Mouse (Mus musculus) ES-Bruce4 (cell line): ENCODE data around the gene Ppp1r9b. TPM values are rescaled to one million over a fixed set of nuclear protein-coding genes. Genes with fewer than 3 reads are reported as not detected.

Experiments used
- H3K27ac ChIP-seq: 2 replicates; pipeline ENCODE4 v1.5.1; 2012; ENCODE audit warnings: low read length, inconsistent platforms; ENCODE audit not compliant: insufficient read depth
- H3K27me3 ChIP-seq: 2 replicates; pipeline ENCODE4 v1.6.1; 2012; ENCODE audit warnings: mild to moderate bottlenecking, low read length, inconsistent platforms; ENCODE audit not compliant: control insufficient read depth, poor library complexity, insufficient read depth, severe bottlenecking
- H3K36me3 ChIP-seq: 2 replicates; pipeline ENCODE4 v1.6.1; 2012; ENCODE audit warnings: inconsistent platforms, mild to moderate bottlenecking, low read length, moderate library complexity; ENCODE audit not compliant: control insufficient read depth, poor library complexity, insufficient read depth, severe bottlenecking
- H3K4me1 ChIP-seq: one replicate; pipeline ENCODE4 v1.8.1; 2011; ENCODE audit warnings: low read length; ENCODE audit not compliant: control insufficient read depth, insufficient read depth
- H3K4me3 ChIP-seq: 2 replicates; pipeline ENCODE4 v1.5.1; 2011; ENCODE audit warnings: low read depth, mild to moderate bottlenecking, low read length
- H3K9ac ChIP-seq: 2 replicates; pipeline ENCODE4 v1.6.1; 2012; ENCODE audit warnings: low read depth, mild to moderate bottlenecking, inconsistent platforms; ENCODE audit not compliant: poor library complexity, severe bottlenecking
- H3K9me3 ChIP-seq: replicated peaks from 2 replicates; pipeline ENCODE4 v1.6.1; 2012; ENCODE audit warnings: mild to moderate bottlenecking, low read length, inconsistent platforms; ENCODE audit not compliant: control insufficient read depth, poor library complexity, insufficient read depth, severe bottlenecking
- CTCF ChIP-seq: IDR thresholded peaks from one replicate; pipeline ENCODE4 v1.8.1; 2011; ENCODE audit warnings: low read depth, low read length
- EP300 ChIP-seq: IDR thresholded peaks from 2 replicates; pipeline ENCODE4 v1.6.1; 2011; ENCODE audit warnings: low read depth, low read length; ENCODE audit not compliant: insufficient read depth
- POLR2A ChIP-seq: IDR thresholded peaks from one replicate; pipeline ENCODE4 v1.8.1; 2011; ENCODE audit warnings: low read length; ENCODE audit not compliant: insufficient read depth
- polyA plus RNA-seq: library from polyadenylated mRNA; stranded (reverse); fragments of >200 nt; gene quantifications from 2 replicates; pipeline ENCODE4 v1.2.4, GENCODE M21; 2011; ENCODE audit warnings: low read depth; ENCODE audit not compliant: missing spikeins, insufficient read depth, insufficient read length

Ppp1r9b gene
- polyA plus RNA-seq, 1 experiment = 20.3 TPM

- Histone ChIP-seq H3K9me3 (no peaks in the 10 kb centered on the region), H3K27ac (peak overlapping the region; percentile 80), H3K36me3 (no peaks in the 10 kb centered on the region), H3K4me3 (peak overlapping the region; percentile 98), H3K27me3 (peaks cover 3% of the 10 kb centered on the region; the same call in 1 of the 2 replicates), H3K4me1 (peaks cover 8% of the 10 kb centered on the region), H3K9ac (peak overlapping the region; percentile 91)
- TF ChIP-seq POLR2A (no peak), EP300 (no peak), CTCF (no peak)
Observed at GRCm38 (mm10) chr11:94988780-94989561, 1.9 kb upstream of the Ppp1r9b start.

- Histone ChIP-seq H3K4me1 (peaks cover 8% of the 10 kb centered on the region), H3K36me3 (no peaks in the 10 kb centered on the region), H3K27ac (peak overlapping the region; percentile 80), H3K27me3 (peaks cover 3% of the 10 kb centered on the region; the same call in 1 of the 2 replicates), H3K4me3 (peak overlapping the region; percentile 98), H3K9ac (peak overlapping the region; percentile 91), H3K9me3 (no peaks in the 10 kb centered on the region)
- TF ChIP-seq EP300 = peak; percentile 82; the same call in 1 of the 2 replicates
- TF ChIP-seq CTCF = no peak
Observed at GRCm38 (mm10) chr11:94989562-94990017, 1.2 kb upstream of the Ppp1r9b start.

GRCm38 (mm10) chr11:94990102-94990748 lies 610 bp upstream of the Ppp1r9b start:
- Histone ChIP-seq H3K36me3 (no peaks in the 10 kb centered on the region), H3K9me3 (no peaks in the 10 kb centered on the region), H3K4me1 (peaks cover 8% of the 10 kb centered on the region), H3K9ac (peak overlapping the region; percentile 91), H3K4me3 (peak overlapping the region; percentile 98), H3K27ac (peak overlapping the region; percentile 40), H3K27me3 (peaks cover 3% of the 10 kb centered on the region; the same call in 1 of the 2 replicates)
- TF ChIP-seq POLR2A (no peak), EP300 (no peak), CTCF (no peak)

GRCm38 (mm10) chr11:94991641-94992479 lies 1.0 kb downstream of the Ppp1r9b start:
- H3K4me1 ChIP-seq = peaks cover 6% of the 10 kb centered on the region
- TF ChIP-seq EP300 (no peak), CTCF (no peak), POLR2A (no peak)

GRCm38 (mm10) chr11:94992480-94992753 lies 1.6 kb downstream of the Ppp1r9b start:
- Histone ChIP-seq H3K27me3 (peaks cover 3% of the 10 kb centered on the region; the same call in 1 of the 2 replicates), H3K27ac (no peak overlapping the region), H3K4me3 (peak overlapping the region; percentile 55), H3K9me3 (no peaks in the 10 kb centered on the region), H3K4me1 (peaks cover 4% of the 10 kb centered on the region), H3K36me3 (no peaks in the 10 kb centered on the region), H3K9ac (peak overlapping the region; percentile 91)
- TF ChIP-seq CTCF = no peak
- TF ChIP-seq POLR2A = no peak
- TF ChIP-seq EP300 = no peak

More at GRCm38 (mm10) chr11:94991641-94992479, 1.0 kb downstream of the Ppp1r9b start:
- peak overlapping the region; percentile 91 for H3K9ac ChIP-seq
- no peak overlapping the region for H3K27ac ChIP-seq
- peaks cover 3% of the 10 kb centered on the region; the same call in 1 of the 2 replicates for H3K27me3 ChIP-seq
- H3K36me3 ChIP-seq = no peaks in the 10 kb centered on the region
- H3K4me3 ChIP-seq = peak overlapping the region; percentile 55
- H3K9me3 ChIP-seq = no peaks in the 10 kb centered on the region
